Mouse (Mus musculus) cerebellum, adult 2 months (tissue): Measurements from ENCODE around the gene Ptges3.

Source experiments
- CTCF ChIP-seq: fragments of 200-500 bp; IDR thresholded peaks from 2 replicates; pipeline ENCODE4 v1.5.1; 2011; ENCODE audit warnings: low read depth, mild to moderate bottlenecking, control low read depth, low read length, moderate library complexity, borderline replicate concordance; ENCODE audit not compliant: insufficient read depth
- POLR2A ChIP-seq: fragments of 200-500 bp; IDR thresholded peaks from 2 replicates; pipeline ENCODE4 v1.6.1; 2011; ENCODE audit warnings: low read length, control low read depth, borderline replicate concordance; ENCODE audit not compliant: insufficient read depth

DNA sequence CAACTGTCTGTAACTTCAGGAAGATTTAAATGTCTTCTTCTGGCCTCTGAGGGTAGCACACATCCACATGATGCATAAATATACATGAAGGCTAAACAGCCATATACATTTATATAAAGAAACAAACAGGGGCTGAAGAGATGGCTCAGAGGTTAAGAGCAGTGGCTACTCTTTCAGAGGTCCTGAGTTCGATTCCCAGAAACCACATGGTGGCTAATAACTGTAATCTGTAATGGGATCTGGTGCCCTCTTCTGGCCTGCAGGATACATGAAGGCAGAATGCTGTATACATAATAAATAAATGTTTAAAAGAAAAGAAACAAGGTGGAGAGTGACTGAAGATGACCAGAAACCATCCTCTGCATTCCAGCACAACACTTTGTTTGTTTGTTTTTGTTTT lies 21.7 kb downstream of the Ptges3 start:
- TF ChIP-seq CTCF (no peak), POLR2A (no peak)
